Mouse (Mus musculus) frontal cortex, adult 2 months (tissue): ENCODE results near the gene Arf3. TPM values are rescaled to one million over a fixed set of nuclear protein-coding genes. Genes with fewer than 3 reads are reported as not detected.
A peak's percentile ranks its signal among the peaks of the same experiment; 100 is the strongest.

Experiments
- DNase-seq, 2 experiments: peaks; one replicate each; pipeline ENCODE4 v3.0.0; 2022; ENCODE audit warnings: low spot score in 1 of 2; ENCODE audit errors: extremely low spot score in 1 of 2
- polyA plus RNA-seq: library from polyadenylated mRNA; depleted of rRNA; stranded (reverse); fragments of >200 nt; gene quantifications from 2 replicates; pipeline ENCODE4 v1.2.3, GENCODE M21; 2012; rRNA removed

The Arf3 gene
- polyA plus RNA-seq, 1 experiment: 678 TPM

GRCm38 (mm10) chr15:98726746-98727145, 36.3 kb downstream of the Arf3 start:
- no peak for DNase-seq

GRCm38 (mm10) chr15:98726079-98726478, 36.9 kb downstream of the Arf3 start:
- no peak for DNase-seq

- no peak for DNase-seq
Observed at GRCm38 (mm10) chr15:98724441-98724840, 38.6 kb downstream of the Arf3 start.

- no peak for DNase-seq
Observed at GRCm38 (mm10) chr15:98722854-98723253, 40.2 kb downstream of the Arf3 start.

GRCm38 (mm10) chr15:98722191-98722590, 40.8 kb downstream of the Arf3 start:
- DNase-seq: no peak

GRCm38 (mm10) chr15:98717301-98717700, 45.7 kb downstream of the Arf3 start:
- DNase-seq: no peak

- no peak for DNase-seq
Observed at GRCm38 (mm10) chr15:98714230-98714652, 48.8 kb downstream of the Arf3 start.

GRCm38 (mm10) chr15:98710442-98710841, 52.6 kb downstream of the Arf3 start:
- peak in 1 of 2 experiments; percentile 82 for DNase-seq

GRCm38 (mm10) chr15:98707766-98708372, 55.1 kb downstream of the Arf3 start, which contains the start of gene Ccdc65:
Gene Ccdc65, plus strand, starts transcription at chr15:98708207.
- DNase-seq: peak; percentile 77 to 96

- DNase-seq: no peak
Observed at GRCm38 (mm10) chr15:98704312-98704711, 58.7 kb downstream of the Arf3 start.

GRCm38 (mm10) chr15:98699190-98700105, 63.6 kb downstream of the Arf3 start:
- DNase-seq: peak; percentile 84 to 96

- no peak for DNase-seq
Observed at GRCm38 (mm10) chr15:98696216-98696615, 66.8 kb downstream of the Arf3 start.

GRCm38 (mm10) chr15:98695726-98696125, 67.3 kb downstream of the Arf3 start:
- DNase-seq: no peak

GRCm38 (mm10) chr15:98692171-98692715, 70.8 kb downstream of the Arf3 start:
- DNase-seq: no peak

GRCm38 (mm10) chr15:98691486-98692147, 71.4 kb downstream of the Arf3 start:
- DNase-seq: peak in 1 of 2 experiments; percentile 59

GRCm38 (mm10) chr15:98689682-98690081, 73.3 kb downstream of the Arf3 start:
- DNase-seq: no peak

Other genes starting within 250 kb of the Arf3 start
- 54.4 and 56.4 TPM in 2 replicates for gene Kansl2, start 228.9 kb downstream of the Arf3 start, polyA plus RNA-seq
- gene Ccnt1, start 192.3 kb downstream of the Arf3 start, polyA plus RNA-seq: 18.8 and 21.1 TPM in 2 replicates
- gene 4930415O20Rik, start 192.2 kb downstream of the Arf3 start, polyA plus RNA-seq: 0.34 TPM in 1 of 2 replicates, not detected in the other
- gene Adcy6, start 153.1 kb downstream of the Arf3 start, polyA plus RNA-seq: 40.3 and 45.6 TPM in 2 replicates
- 377 and 417 TPM in 2 replicates for gene Cacnb3, start 132.4 kb downstream of the Arf3 start, polyA plus RNA-seq
- gene Ddx23, start 100.3 kb downstream of the Arf3 start, polyA plus RNA-seq: 56.2 and 63.3 TPM in 2 replicates
- gene Rnd1, start 85.8 kb downstream of the Arf3 start, polyA plus RNA-seq: 25.4 and 25.5 TPM in 2 replicates
- gene Ccdc65, start 55.0 kb downstream of the Arf3 start, polyA plus RNA-seq: 6.4 and 7.7 TPM in 2 replicates
- gene Fkbp11, start 35.0 kb downstream of the Arf3 start, polyA plus RNA-seq: 2.9 and 3.5 TPM in 2 replicates
- 6.3 and 6.8 TPM in 2 replicates for gene Wnt10b, start 14.9 kb upstream of the Arf3 start, polyA plus RNA-seq
- 0.10 and 0.25 TPM in 2 replicates for gene Wnt1, start 26.6 kb upstream of the Arf3 start, polyA plus RNA-seq
- gene Ddn, start 46.3 kb upstream of the Arf3 start, polyA plus RNA-seq: 764 and 849 TPM in 2 replicates
- gene Prkag1, start 68.3 kb upstream of the Arf3 start, polyA plus RNA-seq: 67.8 and 74.0 TPM in 2 replicates
- gene Kmt2d, start 108.0 kb upstream of the Arf3 start, polyA plus RNA-seq: 47.0 and 48.6 TPM in 2 replicates
- 17.6 and 19.2 TPM in 2 replicates for gene Rhebl1, start 131.3 kb upstream of the Arf3 start, polyA plus RNA-seq
- 0.44 and 0.80 TPM in 2 replicates for gene Dhh, start 135.3 kb upstream of the Arf3 start, polyA plus RNA-seq
- gene Lmbr1l, start 155.0 kb upstream of the Arf3 start, polyA plus RNA-seq: 30.5 and 33.6 TPM in 2 replicates
- 1,157 and 1,186 TPM in 2 replicates for gene Tuba1b, start 171.4 kb upstream of the Arf3 start, polyA plus RNA-seq
- gene Gm49450, start 190.3 kb upstream of the Arf3 start, polyA plus RNA-seq: 0.17 and 3.5 TPM in 2 replicates
- 1,817 and 1,854 TPM in 2 replicates for gene Tuba1a, start 190.5 kb upstream of the Arf3 start, polyA plus RNA-seq